Mouse (Mus musculus) liver, adult 2 months (tissue): ENCODE results near the gene Mobp. TPM values are rescaled to one million over a fixed set of nuclear protein-coding genes. Genes with fewer than 3 reads are reported as not detected.

Source experiments
- DNase-seq: peaks from one replicate; pipeline ENCODE4 v3.0.0-alpha.2; 2011; ENCODE audit warnings: low read depth, low spot score; ENCODE audit errors: extremely low read depth
- H3K27ac ChIP-seq: fragments of 200-500 bp; replicated peaks from 2 replicates; pipeline ENCODE4 v1.5.1; 2012; ENCODE audit warnings: low read depth, mild to moderate bottlenecking, control low read depth, inconsistent platforms, low read length; ENCODE audit not compliant: insufficient read depth
- H3K27me3 ChIP-seq: fragments of 200-500 bp; 2 replicates; pipeline ENCODE4 v1.6.1; 2012; ENCODE audit warnings: mild to moderate bottlenecking, moderate library complexity, low read length, inconsistent platforms; ENCODE audit not compliant: control insufficient read depth, insufficient read depth
- H3K36me3 ChIP-seq: fragments of 200-500 bp; 2 replicates; pipeline ENCODE4 v1.6.1; 2012; ENCODE audit warnings: low read length, inconsistent platforms; ENCODE audit not compliant: control insufficient read depth, insufficient read depth
- H3K4me1 ChIP-seq: fragments of 200-500 bp; 2 replicates; pipeline ENCODE4 v1.6.1; 2011; ENCODE audit warnings: low read length; ENCODE audit not compliant: control insufficient read depth, insufficient read depth
- H3K4me3 ChIP-seq: fragments of 200-500 bp; 2 replicates; pipeline ENCODE4 v1.5.1; 2011; ENCODE audit warnings: low read depth, mild to moderate bottlenecking, control low read depth, low read length, moderate library complexity; ENCODE audit not compliant: insufficient read depth
- H3K79me2 ChIP-seq: fragments of 200-500 bp; 2 replicates; pipeline ENCODE4 v1.6.1; 2012; ENCODE audit warnings: inconsistent platforms, mild to moderate bottlenecking, low read length, moderate library complexity; ENCODE audit not compliant: control insufficient read depth, insufficient read depth
- H3K9ac ChIP-seq: fragments of 200-500 bp; 2 replicates; pipeline ENCODE4 v1.6.1; 2012; ENCODE audit warnings: low read depth, mild to moderate bottlenecking, control low read depth, inconsistent platforms, low read length
- CTCF ChIP-seq: fragments of 200-500 bp; IDR thresholded peaks from 2 replicates; pipeline ENCODE4 v1.5.1; 2011; ENCODE audit warnings: low read depth, low read length, control low read depth
- POLR2A ChIP-seq: fragments of 200-500 bp; IDR thresholded peaks from 2 replicates; pipeline ENCODE4 v1.6.1; 2011; ENCODE audit warnings: low read length, control low read depth; ENCODE audit not compliant: insufficient read depth; ENCODE audit errors: extremely low read depth
- WGBS: fragments of 180-500 bp; shearing (Covaris S2); methylation state at CpG from one replicate; pipeline ENCODE4 v1.1.7; 2018; 5-methylcytosine and 5-hydroxymethylcytosine counted together
- polyA plus RNA-seq: library from polyadenylated mRNA; depleted of rRNA; stranded (reverse); fragments of >200 nt; gene quantifications from 2 replicates; pipeline ENCODE4 v1.2.3, GENCODE M21; 2012
- total RNA-seq: library from RNA; depleted of rRNA; stranded (reverse); fragments of >200 nt; gene quantifications from 2 replicates; pipeline ENCODE4 v1.2.3, GENCODE M21; 2014

Gene Mobp
- total and polyA plus RNA-seq, 2 experiments, result not detected

DNA sequence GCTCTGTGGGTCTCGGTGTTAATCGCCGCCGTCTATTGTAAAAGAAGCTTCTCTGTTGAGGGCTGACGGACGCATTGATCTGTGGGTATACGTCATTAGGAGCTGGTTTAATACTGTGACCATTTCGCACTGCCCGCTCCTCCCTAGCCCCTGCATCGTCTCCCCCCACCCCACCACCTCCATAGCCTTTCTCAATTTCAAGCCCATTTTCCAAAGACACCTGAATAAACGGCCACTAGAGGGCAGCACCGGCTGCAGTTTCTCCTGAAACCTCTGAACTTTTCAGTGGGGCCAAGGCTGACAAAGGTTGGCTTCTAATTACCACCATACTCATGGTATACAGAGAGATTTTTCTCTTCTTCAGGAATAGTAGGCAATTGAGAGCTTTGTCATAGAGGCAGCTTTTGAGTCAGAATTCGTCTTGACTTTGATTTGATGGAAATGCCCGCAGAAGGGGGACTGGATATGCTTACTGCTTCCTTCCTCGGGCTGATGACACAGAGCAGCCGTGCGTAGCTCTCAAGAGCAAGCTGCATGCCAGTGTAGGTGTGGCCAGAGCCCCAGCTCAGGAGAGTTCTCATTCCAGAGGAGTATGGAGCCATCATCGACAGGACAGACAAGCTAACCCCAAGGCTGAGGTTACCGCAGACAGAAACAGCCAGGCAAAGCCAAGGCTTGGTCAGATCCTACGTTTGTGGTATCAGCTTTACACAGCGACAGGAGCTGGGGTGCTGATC lies 42.0 kb downstream of the Mobp start:
- TF ChIP-seq CTCF (peak; percentile 69), POLR2A (no peak)
- 0 out of 2 replicates have a peak overlapping the region, but pooled peaks have one; percentile 3 for H3K9ac ChIP-seq
- peak; percentile 28 for DNase-seq
- H3K36me3 ChIP-seq, result no peaks in the 10 kb centered on the region
- WGBS, result 30% methylated on average over 21 of the region's 21 CpGs
- H3K27me3 ChIP-seq, result 0 out of 2 replicates have a peak, but pooled peaks cover 2% of the 10 kb centered on the region
- H3K4me1 ChIP-seq, result no peaks in the 10 kb centered on the region
- no peak overlapping the region for H3K27ac ChIP-seq
- no peaks in the 10 kb centered on the region for H3K79me2 ChIP-seq
- peak overlapping the region; percentile 46 for H3K4me3 ChIP-seq

DNA sequence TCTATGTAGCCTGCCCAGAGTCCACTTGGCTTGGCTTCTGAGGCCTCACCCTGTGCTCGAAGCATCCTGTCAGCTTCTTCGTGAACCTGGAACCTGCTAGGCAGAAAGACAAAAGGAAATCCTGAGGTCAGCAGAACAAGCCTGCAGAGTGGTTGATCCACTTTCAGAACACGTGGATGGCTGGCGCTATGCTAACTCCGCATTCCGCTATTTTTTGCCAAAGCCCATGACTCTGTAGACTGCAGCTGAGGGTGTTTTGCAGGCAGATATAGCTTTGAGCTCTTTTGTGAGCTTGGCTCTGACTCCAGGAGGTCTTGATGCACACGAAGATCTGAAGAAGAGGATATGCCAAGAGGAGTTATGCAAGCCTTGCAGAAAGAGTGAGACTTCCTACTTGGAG lies 43.2 kb downstream of the Mobp start:
- DNase-seq, result no peak
- no peaks in the 10 kb centered on the region for H3K79me2 ChIP-seq
- H3K27me3 ChIP-seq, result 0 out of 2 replicates have a peak, but pooled peaks cover 2% of the 10 kb centered on the region
- H3K4me3 ChIP-seq, result no peak overlapping the region
- H3K4me1 ChIP-seq, result no peaks in the 10 kb centered on the region
- no peak overlapping the region for H3K9ac ChIP-seq
- TF ChIP-seq POLR2A (no peak), CTCF (no peak)
- no peak overlapping the region for H3K27ac ChIP-seq
- WGBS, result 76% methylated on average over 7 of the region's 7 CpGs
- no peaks in the 10 kb centered on the region for H3K36me3 ChIP-seq

DNA sequence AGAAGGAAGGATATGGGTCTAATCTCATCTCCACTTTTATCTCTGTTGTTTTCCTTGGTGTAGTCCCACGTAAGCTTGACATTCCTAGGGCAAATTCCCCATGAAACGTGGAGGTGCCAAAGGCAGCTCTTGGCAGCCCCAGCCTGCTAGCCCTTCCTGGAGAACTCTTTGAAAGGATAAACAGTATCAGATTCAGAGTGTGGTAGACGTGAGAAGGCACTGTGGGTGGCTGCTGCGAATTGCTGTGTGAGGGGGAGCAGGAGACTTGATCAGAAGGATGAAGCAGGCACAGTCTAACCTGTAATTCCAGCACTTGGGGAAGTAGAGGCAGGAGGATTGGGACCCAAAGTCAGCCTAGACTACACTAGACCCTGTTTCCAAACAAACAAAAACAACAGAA lies 51.4 kb downstream of the Mobp start:
- no peaks in the 10 kb centered on the region for H3K4me1 ChIP-seq
- H3K9ac ChIP-seq, result no peak overlapping the region
- no peak overlapping the region for H3K27ac ChIP-seq
- 47% methylated on average over 4 of the region's 4 CpGs for WGBS
- TF ChIP-seq CTCF (no peak), POLR2A (no peak)
- H3K36me3 ChIP-seq, result no peaks in the 10 kb centered on the region
- H3K4me3 ChIP-seq, result no peak overlapping the region
- peaks cover 3% of the 10 kb centered on the region; the same call in 1 of the 2 replicates for H3K27me3 ChIP-seq
- DNase-seq, result no peak
- H3K79me2 ChIP-seq, result no peaks in the 10 kb centered on the region

- H3K36me3 ChIP-seq, result no peaks in the 10 kb centered on the region
- TF ChIP-seq POLR2A (no peak), CTCF (no peak)
- H3K27ac ChIP-seq, result no peak overlapping the region
- WGBS, result 67% methylated on average over 7 of the region's 7 CpGs
- H3K4me1 ChIP-seq, result no peaks in the 10 kb centered on the region
- H3K27me3 ChIP-seq, result peaks cover 3% of the 10 kb centered on the region; the same call in 1 of the 2 replicates
- H3K79me2 ChIP-seq, result no peaks in the 10 kb centered on the region
- no peak overlapping the region for H3K9ac ChIP-seq
- H3K4me3 ChIP-seq, result no peak overlapping the region
- DNase-seq, result no peak
Observed at GRCm38 (mm10) chr9:120201743-120202142, 52.2 kb downstream of the Mobp start.

GRCm38 (mm10) chr9:120202683-120203082 lies 53.2 kb downstream of the Mobp start:
- no peak for DNase-seq
- peak; percentile 73 for TF ChIP-seq CTCF
- no peak for TF ChIP-seq POLR2A
- H3K36me3 ChIP-seq, result no peaks in the 10 kb centered on the region
- peaks cover 3% of the 10 kb centered on the region; the same call in 1 of the 2 replicates for H3K27me3 ChIP-seq
- H3K4me1 ChIP-seq, result no peaks in the 10 kb centered on the region
- H3K27ac ChIP-seq, result no peak overlapping the region
- no peak overlapping the region for H3K9ac ChIP-seq
- no peak overlapping the region for H3K4me3 ChIP-seq
- 32% methylated on average over 12 of the region's 12 CpGs for WGBS
- no peaks in the 10 kb centered on the region for H3K79me2 ChIP-seq

DNA sequence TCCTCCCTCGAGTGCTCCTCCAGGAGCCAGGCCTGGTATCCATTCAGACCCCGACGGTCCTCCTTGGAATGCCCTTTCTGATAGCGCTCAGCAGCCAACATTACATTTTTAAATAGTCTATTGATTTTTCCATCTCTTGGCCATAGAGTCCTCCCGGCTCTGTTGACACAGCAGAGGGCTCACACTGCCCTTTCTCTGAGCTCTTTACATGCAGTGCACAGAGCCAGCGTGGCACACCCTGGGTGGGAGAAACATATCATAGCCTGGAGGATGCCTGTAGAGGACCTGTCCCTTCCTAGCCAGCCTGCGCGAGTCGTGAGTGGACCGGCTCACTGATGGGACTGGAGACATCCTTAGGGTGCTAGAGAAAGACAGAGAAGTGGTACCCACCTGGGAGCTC lies 54.4 kb downstream of the Mobp start:
- TF ChIP-seq POLR2A, result no peak
- no peak for TF ChIP-seq CTCF
- DNase-seq, result no peak
- no peak overlapping the region for H3K4me3 ChIP-seq
- no peak overlapping the region for H3K27ac ChIP-seq
- H3K27me3 ChIP-seq, result peaks cover 3% of the 10 kb centered on the region; the same call in 1 of the 2 replicates
- no peak overlapping the region for H3K9ac ChIP-seq
- no peaks in the 10 kb centered on the region for H3K79me2 ChIP-seq
- H3K36me3 ChIP-seq, result no peaks in the 10 kb centered on the region
- 46% methylated on average over 10 of the region's 10 CpGs for WGBS
- H3K4me1 ChIP-seq, result no peaks in the 10 kb centered on the region
